Mouse (Mus musculus) hindbrain, embryonic 10.5 days (tissue): ENCODE measurements around the gene Gipc1. TPM values are rescaled to one million over a fixed set of nuclear protein-coding genes. Genes with fewer than 3 reads are reported as not detected.

Experiments
- DNase-seq: peaks from one replicate; pipeline ENCODE4 v3.0.0-alpha.2; 2017; ENCODE audit warnings: low spot score
- H3K27ac ChIP-seq: fragments of 300-500 bp; sonication (generic); 2 replicates; pipeline ENCODE4 v1.5.1; 2016; ENCODE audit warnings: mild to moderate bottlenecking, moderate library complexity
- H3K27me3 ChIP-seq: fragments of 300-500 bp; sonication (generic); 2 replicates; pipeline ENCODE4 v1.6.1; 2016; ENCODE audit warnings: mild to moderate bottlenecking; ENCODE audit not compliant: poor library complexity, insufficient read depth, severe bottlenecking
- H3K36me3 ChIP-seq: fragments of 300-500 bp; sonication (generic); 2 replicates; pipeline ENCODE4 v1.6.1; 2016; ENCODE audit warnings: mild to moderate bottlenecking, moderate library complexity
- H3K4me1 ChIP-seq: fragments of 300-500 bp; sonication (generic); replicated peaks from 2 replicates; pipeline ENCODE4 v1.6.1; 2016; ENCODE audit warnings: mild to moderate bottlenecking
- H3K4me3 ChIP-seq: fragments of 300-500 bp; sonication (generic); 2 replicates; pipeline ENCODE4 v1.5.1; 2016; ENCODE audit warnings: mild to moderate bottlenecking, moderate library complexity
- H3K9me3 ChIP-seq: fragments of 300-500 bp; sonication (generic); 2 replicates; pipeline ENCODE4 v1.6.1; 2016; ENCODE audit warnings: mild to moderate bottlenecking, moderate library complexity
- WGBS: fragments of 180-500 bp; shearing (Covaris S2); methylation state at CpG from one replicate; pipeline ENCODE4 v1.1.7; 2016; 5-methylcytosine and 5-hydroxymethylcytosine counted together
- polyA plus RNA-seq: library from polyadenylated mRNA; unstranded; fragments of >200 nt; fragmentation: Nextera tagmentation; extraction: Ambion mirVana; gene quantifications from 2 replicates; pipeline ENCODE4 v1.2.1, GENCODE M21; 2016

The Gipc1 gene
- polyA plus RNA-seq, 1 experiment from 2014 or later: 240 TPM

DNA sequence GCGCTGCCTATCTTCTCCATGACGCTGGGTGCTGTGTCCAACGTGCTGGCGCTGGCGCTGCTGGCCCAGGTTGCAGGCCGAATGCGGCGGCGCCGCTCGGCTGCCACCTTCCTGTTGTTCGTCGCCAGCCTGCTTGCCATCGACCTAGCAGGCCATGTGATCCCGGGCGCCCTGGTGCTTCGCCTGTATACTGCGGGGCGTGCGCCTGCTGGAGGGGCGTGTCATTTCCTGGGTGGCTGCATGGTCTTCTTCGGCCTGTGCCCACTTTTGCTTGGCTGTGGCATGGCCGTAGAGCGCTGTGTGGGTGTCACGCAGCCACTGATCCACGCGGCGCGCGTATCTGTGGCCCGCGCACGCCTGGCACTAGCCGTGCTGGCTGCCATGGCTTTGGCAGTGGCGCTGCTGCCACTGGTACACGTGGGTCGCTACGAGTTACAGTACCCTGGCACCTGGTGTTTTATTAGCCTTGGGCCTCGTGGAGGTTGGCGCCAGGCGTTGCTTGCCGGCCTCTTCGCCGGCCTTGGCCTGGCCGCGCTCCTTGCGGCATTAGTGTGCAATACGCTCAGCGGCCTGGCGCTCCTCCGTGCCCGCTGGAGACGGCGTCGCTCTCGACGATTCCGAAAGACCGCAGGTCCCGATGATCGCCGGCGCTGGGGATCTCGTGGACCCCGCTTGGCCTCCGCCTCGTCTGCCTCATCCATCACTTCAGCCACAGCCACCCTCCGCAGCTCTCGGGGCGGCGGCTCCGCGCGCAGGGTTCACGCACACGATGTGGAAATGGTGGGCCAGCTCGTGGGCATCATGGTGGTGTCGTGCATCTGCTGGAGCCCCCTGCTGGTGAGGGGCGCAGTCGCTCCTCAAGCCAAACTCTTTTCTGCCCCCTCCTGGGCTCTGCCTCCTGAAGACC is 15.8 kb downstream of the Gipc1 start:
- Histone ChIP-seq H3K4me1 (peaks cover 38% of the 10 kb centered on the region), H3K36me3 (peaks cover 54% of the 10 kb centered on the region), H3K27me3 (peaks cover 27% of the 10 kb centered on the region), H3K4me3 (peak overlapping the region; percentile 54), H3K27ac (peak overlapping the region; percentile 80), H3K9me3 (no peaks in the 10 kb centered on the region)
- DNase-seq: peak; percentile 86
- 18% methylated on average over 80 of the region's 80 CpGs for WGBS

DNA sequence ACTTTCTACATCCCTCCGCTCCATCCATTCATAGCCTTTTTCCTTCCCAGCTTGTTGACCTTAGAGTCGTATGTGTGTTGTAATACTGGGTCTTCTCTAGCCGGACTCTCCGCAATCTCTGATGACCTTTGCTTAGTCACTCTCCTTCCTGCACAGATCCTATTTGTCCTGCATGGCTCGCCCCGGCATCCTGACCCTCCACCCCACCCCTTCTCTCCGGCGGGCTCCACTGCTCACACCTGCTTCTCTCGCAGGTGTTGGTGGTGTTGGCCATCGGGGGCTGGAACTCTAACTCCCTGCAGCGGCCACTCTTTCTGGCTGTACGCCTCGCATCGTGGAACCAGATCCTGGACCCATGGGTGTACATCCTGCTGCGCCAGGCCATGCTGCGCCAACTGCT is 16.5 kb downstream of the Gipc1 start:
- peaks cover 54% of the 10 kb centered on the region for H3K36me3 ChIP-seq
- no peaks in the 10 kb centered on the region for H3K9me3 ChIP-seq
- peak overlapping the region; percentile 80 for H3K27ac ChIP-seq
- no peak for DNase-seq
- 78% methylated on average over 16 of the region's 16 CpGs for WGBS
- peak overlapping the region; percentile 54; the same call in 1 of the 2 replicates for H3K4me3 ChIP-seq
- H3K4me1 ChIP-seq: peaks cover 37% of the 10 kb centered on the region
- peaks cover 27% of the 10 kb centered on the region for H3K27me3 ChIP-seq

DNA sequence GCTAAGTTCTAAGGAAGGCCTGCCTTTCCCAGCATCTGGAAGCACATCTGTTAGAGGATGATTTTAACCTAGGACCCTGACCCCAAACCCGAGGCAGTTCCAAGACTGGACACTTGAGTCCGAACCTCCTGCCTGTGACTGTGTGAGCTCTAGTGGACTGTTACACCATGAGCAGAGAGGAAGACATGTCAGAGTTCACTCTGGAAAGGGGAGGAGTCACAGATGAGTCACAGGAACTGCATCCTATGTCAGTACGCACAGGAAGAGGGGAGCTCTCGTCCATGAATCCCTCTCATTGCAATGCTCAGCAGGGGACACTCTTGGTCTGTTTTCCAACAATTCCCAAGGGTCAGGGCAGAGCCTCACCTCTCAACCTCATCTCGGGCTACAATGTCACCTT is 20.5 kb downstream of the Gipc1 start:
- H3K4me3 ChIP-seq: no peak overlapping the region
- no peak for DNase-seq
- H3K9me3 ChIP-seq: no peaks in the 10 kb centered on the region
- WGBS: 59% methylated on average over 5 of the region's 5 CpGs
- H3K4me1 ChIP-seq: peaks cover 12% of the 10 kb centered on the region
- H3K36me3 ChIP-seq: peaks cover 77% of the 10 kb centered on the region
- H3K27me3 ChIP-seq: peaks cover 11% of the 10 kb centered on the region
- H3K27ac ChIP-seq: no peak overlapping the region

DNA sequence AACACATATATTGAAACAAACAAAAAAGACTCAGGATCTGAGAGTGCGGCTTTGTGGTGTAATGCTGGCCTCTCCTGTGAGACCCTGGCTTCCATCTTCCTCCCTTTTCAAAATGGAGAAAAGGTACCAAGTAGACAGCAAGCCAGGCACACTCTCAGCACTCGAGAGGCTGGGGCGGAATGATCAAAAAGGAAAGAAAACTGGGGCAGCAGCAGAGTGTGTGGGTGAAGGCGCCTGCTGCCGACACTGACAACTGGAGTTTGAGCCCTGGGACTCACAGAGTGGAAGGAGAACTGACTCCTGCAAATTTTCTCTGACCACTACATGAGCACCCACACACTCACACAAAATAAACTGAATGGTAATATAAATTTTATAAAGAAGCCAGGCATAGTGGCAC is 22.0 kb downstream of the Gipc1 start:
- no peaks in the 10 kb centered on the region for H3K27me3 ChIP-seq
- no peak for DNase-seq
- no peak overlapping the region for H3K27ac ChIP-seq
- H3K9me3 ChIP-seq: no peaks in the 10 kb centered on the region
- peaks cover 90% of the 10 kb centered on the region for H3K36me3 ChIP-seq
- 83% methylated on average over 5 of the region's 5 CpGs for WGBS
- H3K4me1 ChIP-seq: no peaks in the 10 kb centered on the region
- no peak overlapping the region for H3K4me3 ChIP-seq

DNA sequence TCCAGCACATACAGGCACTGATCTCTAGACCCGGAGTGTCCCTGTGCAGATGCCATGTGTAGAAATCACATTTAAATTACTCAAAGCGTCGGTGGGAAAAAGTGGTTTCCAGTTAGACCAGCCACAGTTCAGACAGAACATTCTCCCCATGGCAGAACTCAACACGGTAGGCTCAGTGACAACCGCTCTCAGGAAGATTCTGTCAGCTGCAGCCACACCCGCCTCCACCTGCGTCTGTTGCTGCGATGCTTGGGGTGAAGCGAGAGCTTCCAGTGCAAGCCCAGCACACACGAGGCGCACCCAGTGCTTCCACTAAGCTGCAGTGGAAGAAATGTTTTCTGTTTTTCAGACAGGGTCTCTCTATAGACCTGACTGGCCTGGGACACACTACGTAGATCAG is 27.4 kb downstream of the Gipc1 start:
- no peak overlapping the region for H3K27ac ChIP-seq
- H3K4me1 ChIP-seq: peaks cover 12% of the 10 kb centered on the region
- H3K9me3 ChIP-seq: no peaks in the 10 kb centered on the region
- H3K4me3 ChIP-seq: no peak overlapping the region
- H3K27me3 ChIP-seq: no peaks in the 10 kb centered on the region
- H3K36me3 ChIP-seq: peaks cover 93% of the 10 kb centered on the region
- no peak for DNase-seq
- WGBS: 93% methylated on average over 12 of the region's 12 CpGs

DNA sequence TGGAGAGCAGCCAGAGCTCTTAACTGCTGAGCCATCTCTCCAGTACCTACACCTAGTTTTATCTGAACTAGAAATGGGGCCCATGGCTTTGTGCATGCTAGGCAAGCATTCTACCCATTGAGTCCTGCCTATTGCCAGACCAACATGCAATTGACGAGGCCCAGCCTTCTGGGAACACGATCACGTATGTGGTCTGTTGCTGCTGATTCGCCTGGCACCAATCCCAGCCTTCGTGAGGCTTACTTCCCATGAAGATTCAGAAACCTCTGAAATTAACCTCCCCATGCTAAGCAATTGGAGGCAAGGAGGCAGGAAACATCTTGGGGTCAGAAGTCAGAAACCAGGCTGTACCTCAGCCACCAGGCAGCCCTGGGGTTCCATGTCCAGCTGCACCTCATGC is 28.1 kb downstream of the Gipc1 start:
- no peaks in the 10 kb centered on the region for H3K9me3 ChIP-seq
- DNase-seq: no peak
- H3K4me3 ChIP-seq: no peak overlapping the region
- WGBS: 82% methylated on average over 5 of the region's 5 CpGs
- peaks cover 96% of the 10 kb centered on the region for H3K36me3 ChIP-seq
- peaks cover 12% of the 10 kb centered on the region for H3K4me1 ChIP-seq
- H3K27ac ChIP-seq: peak overlapping the region; percentile 51
- no peaks in the 10 kb centered on the region for H3K27me3 ChIP-seq

DNA sequence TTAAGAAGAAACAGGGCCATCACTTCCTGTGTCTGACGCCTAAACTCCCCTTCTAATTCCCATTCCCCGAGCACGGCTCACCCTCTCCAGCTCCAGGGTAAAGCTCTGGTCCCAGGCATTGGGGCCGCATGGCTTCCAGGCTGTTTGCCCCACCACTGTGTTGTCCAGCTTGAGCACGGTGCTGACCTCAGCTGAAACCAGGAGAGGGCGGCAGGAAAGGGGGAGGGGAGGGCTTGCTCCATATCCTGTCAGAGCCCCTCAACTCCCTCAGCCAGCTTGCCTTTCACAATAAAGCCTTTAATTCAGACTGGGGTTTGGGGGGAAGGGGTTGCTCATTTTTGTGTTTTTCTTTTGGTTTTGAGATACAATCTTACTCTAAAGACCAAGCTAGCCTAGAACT is 28.6 kb downstream of the Gipc1 start:
- DNase-seq: peak; percentile 54
- peaks cover 12% of the 10 kb centered on the region for H3K4me1 ChIP-seq
- H3K27me3 ChIP-seq: no peaks in the 10 kb centered on the region
- 27% methylated on average over 6 of the region's 6 CpGs for WGBS
- no peak overlapping the region for H3K4me3 ChIP-seq
- H3K36me3 ChIP-seq: peaks cover 96% of the 10 kb centered on the region
- no peaks in the 10 kb centered on the region for H3K9me3 ChIP-seq
- H3K27ac ChIP-seq: peak overlapping the region; percentile 51

DNA sequence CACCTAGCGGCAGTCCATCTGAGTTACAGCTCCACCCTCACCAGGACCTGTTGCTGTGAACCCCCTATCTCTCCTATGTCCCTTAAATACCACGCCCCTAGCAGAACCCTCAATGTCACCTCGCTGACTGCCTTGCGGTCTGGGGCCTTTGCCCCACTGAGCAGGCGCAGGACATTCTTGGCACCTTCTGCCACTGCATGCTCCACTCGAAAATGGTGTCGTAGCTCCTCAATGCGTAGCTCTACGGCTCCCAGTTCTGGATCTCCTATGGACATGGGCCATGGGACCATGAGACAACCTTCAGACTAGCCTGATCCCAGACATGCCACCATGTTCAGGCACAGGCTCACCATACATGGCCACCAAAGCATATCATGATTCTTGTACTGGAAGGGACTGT is 32.0 kb downstream of the Gipc1 start:
- no peak for DNase-seq
- H3K4me3 ChIP-seq: no peak overlapping the region
- no peaks in the 10 kb centered on the region for H3K9me3 ChIP-seq
- H3K27ac ChIP-seq: no peak overlapping the region
- H3K4me1 ChIP-seq: peaks cover 12% of the 10 kb centered on the region
- no peaks in the 10 kb centered on the region for H3K27me3 ChIP-seq
- H3K36me3 ChIP-seq: peaks cover 82% of the 10 kb centered on the region
- 93% methylated on average over 9 of the region's 9 CpGs for WGBS

DNA sequence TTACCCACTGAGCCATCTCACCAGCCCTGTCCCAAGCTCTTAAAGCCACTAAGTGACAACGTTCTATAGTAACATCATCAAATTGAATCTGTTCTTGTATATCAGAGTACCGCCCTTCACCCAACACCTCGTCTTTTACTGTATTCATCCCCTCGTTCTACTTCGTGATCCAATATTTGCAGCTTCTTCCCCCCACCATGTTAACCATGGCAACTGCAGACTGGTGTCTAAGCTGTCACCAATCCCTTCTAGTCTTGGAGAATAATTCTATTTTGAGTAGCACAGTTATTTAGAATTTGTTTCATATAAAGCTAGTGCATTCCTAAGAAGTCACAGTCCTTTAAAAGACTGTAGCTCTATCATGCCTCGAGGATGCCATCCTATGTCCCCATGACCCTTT is 36.8 kb downstream of the Gipc1 start:
- H3K4me1 ChIP-seq: peaks cover 7% of the 10 kb centered on the region; the same call in 1 of the 2 replicates
- H3K36me3 ChIP-seq: peaks cover 68% of the 10 kb centered on the region
- no peaks in the 10 kb centered on the region for H3K27me3 ChIP-seq
- 92% methylated on average over 6 of the region's 6 CpGs for WGBS
- DNase-seq: no peak
- no peak overlapping the region for H3K27ac ChIP-seq
- no peaks in the 10 kb centered on the region for H3K9me3 ChIP-seq
- no peak overlapping the region for H3K4me3 ChIP-seq

DNA sequence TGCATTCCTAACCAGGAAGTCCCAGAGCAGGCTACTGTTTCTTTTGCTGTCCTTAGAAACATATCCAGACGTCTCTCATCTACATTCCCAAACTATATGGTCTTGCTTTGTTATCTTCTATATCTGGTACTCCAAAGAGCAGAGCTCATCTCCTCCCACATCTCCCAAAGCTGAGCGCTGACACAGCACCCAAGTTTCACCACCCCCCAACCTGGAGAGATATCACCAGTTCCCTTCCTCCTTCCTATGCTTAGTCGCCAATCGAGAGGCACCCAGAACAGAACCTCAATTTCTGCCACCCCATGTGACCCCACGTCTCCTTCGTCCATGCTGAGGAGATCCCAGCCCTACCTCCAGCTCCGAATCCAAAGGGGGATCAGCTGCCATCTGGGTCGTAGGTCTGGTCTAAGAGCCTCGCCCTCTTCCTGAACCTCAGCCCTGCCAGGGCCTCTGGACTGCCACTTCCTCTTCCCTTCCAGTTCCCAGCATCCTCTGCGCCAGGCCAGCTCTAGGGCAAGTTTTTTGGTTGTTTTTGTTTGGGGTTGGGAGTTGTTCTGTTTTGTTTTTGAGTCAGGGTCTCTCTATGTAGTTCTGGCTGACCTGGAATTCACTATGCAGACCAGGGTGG is 41.2 kb downstream of the Gipc1 start:
- peaks cover 34% of the 10 kb centered on the region for H3K4me1 ChIP-seq
- H3K36me3 ChIP-seq: peaks cover 35% of the 10 kb centered on the region
- no peaks in the 10 kb centered on the region for H3K27me3 ChIP-seq
- no peaks in the 10 kb centered on the region for H3K9me3 ChIP-seq
- no peak for DNase-seq
- no peak overlapping the region for H3K27ac ChIP-seq
- no peak overlapping the region for H3K4me3 ChIP-seq
- WGBS: 85% methylated on average over 10 of the region's 10 CpGs

DNA sequence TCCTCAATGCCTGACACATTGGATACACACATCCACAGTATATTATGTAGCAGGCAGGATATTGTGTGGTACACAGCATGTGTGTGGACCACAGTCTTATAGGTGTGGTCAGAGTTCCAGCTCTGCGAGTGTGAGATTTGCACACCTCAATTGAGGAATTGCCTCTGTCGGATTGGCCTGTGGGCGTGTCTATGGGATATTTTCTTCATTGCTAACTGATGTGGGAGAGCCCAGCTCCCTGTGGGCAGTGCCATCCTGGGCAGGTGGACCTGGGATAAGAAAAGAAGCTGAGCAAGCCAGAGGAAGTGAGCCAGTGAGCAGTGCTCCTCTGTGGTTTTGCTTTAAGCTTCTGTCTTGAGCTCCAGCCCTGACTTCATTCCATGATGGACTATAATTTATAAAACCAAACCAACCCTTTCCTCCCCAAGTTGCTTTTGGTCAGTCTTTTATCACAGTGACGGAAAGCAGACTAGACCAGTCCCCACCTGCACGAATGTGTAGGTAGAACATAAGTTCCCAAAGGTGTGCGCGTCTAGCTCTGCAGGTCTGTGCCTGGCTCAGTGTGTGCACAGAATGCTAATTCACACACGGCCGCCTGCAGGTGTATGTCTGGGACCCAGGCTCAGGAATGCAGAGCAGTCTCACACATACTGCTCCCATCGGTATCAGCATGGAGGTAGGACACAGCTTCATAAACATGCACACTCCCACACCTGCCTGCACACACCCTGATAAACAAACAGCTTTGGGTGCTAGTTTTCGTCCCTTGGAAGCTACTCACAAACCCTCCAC is 42.1 kb downstream of the Gipc1 start:
- Histone ChIP-seq H3K27ac (no peak overlapping the region), H3K4me1 (peaks cover 40% of the 10 kb centered on the region), H3K4me3 (no peak overlapping the region), H3K36me3 (peaks cover 30% of the 10 kb centered on the region), H3K27me3 (no peaks in the 10 kb centered on the region), H3K9me3 (no peaks in the 10 kb centered on the region)
- DNase-seq: no peak
- WGBS: 89% methylated on average over 11 of the region's 11 CpGs

DNA sequence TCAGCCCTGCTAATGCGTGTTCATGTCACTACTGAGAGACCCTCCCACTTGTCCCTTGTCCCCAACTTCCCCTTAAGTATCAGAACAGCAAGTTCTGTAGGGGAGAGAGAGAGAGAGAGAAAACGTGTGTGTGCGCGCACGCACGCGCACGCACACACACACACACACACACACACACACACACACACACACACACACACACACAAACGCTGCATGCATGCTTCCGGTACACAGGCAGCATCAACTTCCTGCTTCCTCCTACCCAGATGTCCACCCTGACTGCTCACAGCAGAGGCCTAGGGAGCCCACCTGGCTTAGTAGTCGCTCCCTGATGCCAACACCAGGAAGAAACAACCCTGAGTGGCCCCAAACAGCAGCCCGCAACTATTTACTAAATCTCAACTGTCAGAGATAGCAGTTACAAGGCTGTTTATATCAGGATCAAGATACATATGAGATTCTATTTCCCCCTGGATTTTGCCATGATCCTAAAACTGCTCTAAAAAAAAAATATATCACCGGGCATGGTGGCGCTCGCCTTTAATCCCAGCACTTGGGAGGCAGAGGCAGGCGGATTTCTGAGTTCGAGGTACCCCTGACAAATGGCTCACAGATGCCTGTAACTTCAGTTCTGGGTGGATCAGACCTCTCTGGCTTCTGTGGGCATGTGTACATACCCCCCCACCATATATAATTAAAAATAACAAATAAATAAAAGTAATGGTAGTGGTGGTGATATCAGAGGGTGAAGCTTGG is 43.1 kb downstream of the Gipc1 start:
- Histone ChIP-seq H3K9me3 (no peaks in the 10 kb centered on the region), H3K36me3 (peaks cover 22% of the 10 kb centered on the region), H3K4me1 (peaks cover 49% of the 10 kb centered on the region), H3K27me3 (no peaks in the 10 kb centered on the region), H3K27ac (no peak overlapping the region), H3K4me3 (no peak overlapping the region)
- 87% methylated on average over 17 of the region's 17 CpGs for WGBS
- no peak for DNase-seq
